Mouse (Mus musculus): ENCODE measurements around the gene Ahnak2.

- peak; percentile 29; the same call in 1 of the 2 replicates for TF ChIP-seq CTCF (IDR thresholded peaks at IDR 0.05; ENCODE audit: extremely low read depth, insufficient read depth, insufficient read length, insufficient replicate concordance)
- no peak for TF ChIP-seq POLR2A (IDR thresholded peaks at IDR 0.05; ENCODE audit: low read depth, low read length)
Observed at GRCm38 (mm10) chr12:112724077-112724805, 78.2 kb downstream of the Ahnak2 start.

Measured in spleen, adult 2 months (tissue).